Mouse (Mus musculus): Measurements from ENCODE around the gene Gm8453.
"Not testable (repeated sequence)": the region's sequence is repeated elsewhere in the genome, so short reads cannot be mapped to it uniquely, and the experiment has no call there.

The Gm8453 gene

DNA sequence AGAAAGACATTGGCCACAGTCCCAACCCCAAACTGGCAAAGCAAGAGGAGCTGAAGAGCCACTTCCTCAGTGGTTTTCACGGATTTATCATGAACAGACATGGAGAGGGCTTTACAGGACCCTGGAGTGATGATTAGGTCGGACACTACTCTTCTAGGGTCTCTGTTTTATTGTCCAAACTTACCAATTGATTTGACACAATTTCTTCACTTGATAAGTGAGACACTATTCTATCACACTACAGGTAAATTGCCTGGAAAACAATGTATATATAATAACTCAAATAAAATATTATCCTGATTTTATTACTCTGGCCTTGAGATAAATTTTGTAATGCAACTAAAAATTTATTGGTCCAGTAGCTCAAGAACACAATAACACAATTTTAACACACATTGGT lies at the start of gene Gm8453:
Gene Gm8453 (minus strand): TSS at position 101 of the 400 bp plus-strand sequence.
- in situ Hi-C loops (cut with MboI, MseI): not testable (repeated sequence)

DNA sequence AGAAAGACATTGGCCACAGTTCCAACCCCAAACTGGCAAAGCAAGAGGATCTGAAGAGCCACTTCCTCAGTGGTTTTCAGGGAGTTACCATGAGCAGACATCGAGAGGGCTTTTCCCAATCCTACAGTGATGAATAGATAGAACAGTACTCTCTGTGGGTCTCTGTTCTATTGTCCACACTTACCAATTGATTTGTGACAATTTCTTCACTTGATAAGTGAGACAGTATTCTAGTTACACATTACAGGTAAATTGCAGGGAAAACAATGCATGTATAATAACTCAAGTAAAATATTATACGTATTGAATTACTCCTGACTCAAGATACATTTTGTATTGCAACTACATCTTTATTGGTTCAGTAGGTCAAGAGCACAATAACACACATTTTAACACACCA lies 28.1 kb downstream of the Gm8453 start, which contains the start of gene Gm8653:
Gene Gm8653 (minus strand): TSS at position 101 of the 400 bp plus-strand sequence.
- in situ Hi-C loops (cut with MboI, MseI): not testable (repeated sequence)

GRCm38 (mm10) chr7:22189077-22189476 lies 40.2 kb downstream of the Gm8453 start, which contains the start of gene Vmn1r143:
Gene Vmn1r143, plus strand, starts transcription at chr7:22189377.
- in situ Hi-C loops (cut with MboI, MseI): loop anchor here in 1 of 2 experiments (25.0 kb wide), 1 partner anchor 2002 kb away; the partner anchor contains the start of gene Vmn1r95
